Mouse (Mus musculus) ES-Bruce4 (cell line): ENCODE results near the gene Unc5cl. TPM values are rescaled to one million over a fixed set of nuclear protein-coding genes. Genes with fewer than 3 reads are reported as not detected.
A peak's percentile ranks its signal among the peaks of the same experiment; 100 is the strongest.
"Not testable (repeated sequence)": the region's sequence is repeated elsewhere in the genome, so short reads cannot be mapped to it uniquely, and the experiment has no call there.

ENCODE experiments used
- H3K27ac ChIP-seq: 2 replicates; pipeline ENCODE4 v1.5.1; 2012; ENCODE audit warnings: low read length, inconsistent platforms; ENCODE audit not compliant: insufficient read depth
- H3K27me3 ChIP-seq: 2 replicates; pipeline ENCODE4 v1.6.1; 2012; ENCODE audit warnings: mild to moderate bottlenecking, low read length, inconsistent platforms; ENCODE audit not compliant: control insufficient read depth, poor library complexity, insufficient read depth, severe bottlenecking
- H3K36me3 ChIP-seq: 2 replicates; pipeline ENCODE4 v1.6.1; 2012; ENCODE audit warnings: inconsistent platforms, mild to moderate bottlenecking, low read length, moderate library complexity; ENCODE audit not compliant: control insufficient read depth, poor library complexity, insufficient read depth, severe bottlenecking
- H3K4me1 ChIP-seq: one replicate; pipeline ENCODE4 v1.8.1; 2011; ENCODE audit warnings: low read length; ENCODE audit not compliant: control insufficient read depth, insufficient read depth
- H3K4me3 ChIP-seq: 2 replicates; pipeline ENCODE4 v1.5.1; 2011; ENCODE audit warnings: low read depth, mild to moderate bottlenecking, low read length
- H3K9ac ChIP-seq: 2 replicates; pipeline ENCODE4 v1.6.1; 2012; ENCODE audit warnings: low read depth, mild to moderate bottlenecking, inconsistent platforms; ENCODE audit not compliant: poor library complexity, severe bottlenecking
- H3K9me3 ChIP-seq: replicated peaks from 2 replicates; pipeline ENCODE4 v1.6.1; 2012; ENCODE audit warnings: mild to moderate bottlenecking, low read length, inconsistent platforms; ENCODE audit not compliant: control insufficient read depth, poor library complexity, insufficient read depth, severe bottlenecking
- CTCF ChIP-seq: IDR thresholded peaks from one replicate; pipeline ENCODE4 v1.8.1; 2011; ENCODE audit warnings: low read depth, low read length
- EP300 ChIP-seq: IDR thresholded peaks from 2 replicates; pipeline ENCODE4 v1.6.1; 2011; ENCODE audit warnings: low read depth, low read length; ENCODE audit not compliant: insufficient read depth
- POLR2A ChIP-seq: IDR thresholded peaks from one replicate; pipeline ENCODE4 v1.8.1; 2011; ENCODE audit warnings: low read length; ENCODE audit not compliant: insufficient read depth
- polyA plus RNA-seq: library from polyadenylated mRNA; stranded (reverse); fragments of >200 nt; gene quantifications from 2 replicates; pipeline ENCODE4 v1.2.4, GENCODE M21; 2011; ENCODE audit warnings: low read depth; ENCODE audit not compliant: missing spikeins, insufficient read depth, insufficient read length

Gene Unc5cl
- polyA plus RNA-seq, 1 experiment = 0.90 TPM

DNA sequence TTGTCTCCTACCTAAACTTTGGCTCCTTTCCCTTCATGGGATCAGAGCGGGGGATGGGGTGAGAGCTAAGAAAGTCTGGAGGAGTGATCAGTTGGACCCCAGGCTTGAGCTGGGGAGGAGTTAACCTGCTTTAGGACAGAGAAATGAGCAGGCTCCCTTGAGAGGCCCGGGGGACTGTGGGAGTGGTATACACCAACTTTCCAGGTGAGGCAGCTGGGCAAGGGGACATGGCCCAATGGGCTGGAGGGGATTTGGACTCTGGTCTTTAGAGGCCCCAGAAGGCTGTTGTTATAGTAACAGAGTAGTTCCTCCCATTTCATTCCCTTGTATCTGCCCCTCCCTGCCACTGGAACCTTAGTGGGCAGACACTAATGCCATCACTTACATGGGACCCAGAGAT lies 1.3 kb downstream of the Unc5cl start:
- Histone ChIP-seq H3K27me3 (no peaks in the 10 kb centered on the region), H3K27ac (no peak overlapping the region), H3K9ac (no peak overlapping the region), H3K4me1 (peaks cover 4% of the 10 kb centered on the region), H3K36me3 (no peaks in the 10 kb centered on the region), H3K4me3 (no peak overlapping the region), H3K9me3 (no peaks in the 10 kb centered on the region)
- no peak for TF ChIP-seq EP300
- TF ChIP-seq CTCF = no peak
- TF ChIP-seq POLR2A = no peak

DNA sequence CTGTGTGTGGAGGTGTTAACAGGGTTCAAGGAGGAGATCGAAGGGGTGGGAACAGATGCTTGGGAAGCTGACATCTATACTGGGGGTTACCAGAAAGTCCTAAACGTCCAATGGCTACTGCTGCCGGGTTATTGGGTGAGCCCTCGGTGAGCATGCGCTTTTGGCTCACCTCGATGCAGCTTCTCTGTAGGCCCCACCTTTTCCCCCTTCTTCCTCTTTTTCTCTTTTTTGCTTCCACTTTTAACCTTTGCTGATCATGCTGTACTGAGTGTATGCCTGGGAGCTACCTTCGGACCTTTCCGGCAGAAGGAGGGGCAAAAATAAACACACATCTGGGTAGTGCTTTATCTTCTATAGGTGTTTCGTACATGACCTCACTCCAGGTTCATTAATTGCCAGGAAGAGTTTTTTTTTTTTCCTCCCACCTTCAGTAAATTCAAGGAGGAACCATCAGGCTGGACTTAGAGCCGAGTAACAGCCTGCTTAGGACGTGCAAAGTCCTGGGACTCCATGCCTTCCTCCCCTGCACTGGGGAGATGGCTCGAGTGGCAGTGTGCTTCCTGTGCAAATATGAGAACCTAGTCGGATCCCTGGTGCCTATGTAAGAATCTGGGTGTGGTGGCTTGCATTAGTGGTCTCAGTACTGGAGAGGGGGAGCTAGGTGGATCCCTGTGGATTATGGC lies 3.4 kb downstream of the Unc5cl start:
- H3K9me3 ChIP-seq = no peaks in the 10 kb centered on the region
- no peaks in the 10 kb centered on the region for H3K4me1 ChIP-seq
- H3K27ac ChIP-seq = no peak overlapping the region
- no peak overlapping the region for H3K4me3 ChIP-seq
- no peaks in the 10 kb centered on the region for H3K27me3 ChIP-seq
- TF ChIP-seq EP300 (no peak), CTCF (no peak)
- no peaks in the 10 kb centered on the region for H3K36me3 ChIP-seq
- no peak overlapping the region for H3K9ac ChIP-seq

DNA sequence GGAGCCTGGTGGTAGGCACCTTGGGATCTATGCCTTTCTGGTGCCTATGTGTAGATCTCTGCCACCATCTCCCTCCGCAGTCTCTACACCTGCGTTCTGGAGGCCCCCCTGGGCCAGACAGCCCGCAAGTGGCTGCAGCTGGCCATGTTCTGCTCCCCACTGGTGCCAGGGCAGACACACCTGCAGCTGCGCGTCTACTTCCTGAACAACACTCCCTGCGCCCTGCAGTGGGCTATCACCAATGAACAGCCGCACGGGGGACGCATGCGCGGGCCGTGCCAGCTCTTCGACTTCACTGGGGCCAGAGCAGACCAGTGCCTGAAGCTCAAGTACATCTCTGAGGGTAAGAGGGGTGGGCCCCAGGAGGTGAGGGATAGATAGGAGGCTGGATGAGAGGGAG lies 7.4 kb downstream of the Unc5cl start:
- no peak overlapping the region for H3K27ac ChIP-seq
- no peaks in the 10 kb centered on the region for H3K4me1 ChIP-seq
- no peaks in the 10 kb centered on the region for H3K36me3 ChIP-seq
- TF ChIP-seq CTCF = no peak
- no peak for TF ChIP-seq POLR2A
- TF ChIP-seq EP300 = no peak
- no peaks in the 10 kb centered on the region for H3K9me3 ChIP-seq
- H3K27me3 ChIP-seq = no peaks in the 10 kb centered on the region
- H3K4me3 ChIP-seq = no peak overlapping the region
- H3K9ac ChIP-seq = no peak overlapping the region

DNA sequence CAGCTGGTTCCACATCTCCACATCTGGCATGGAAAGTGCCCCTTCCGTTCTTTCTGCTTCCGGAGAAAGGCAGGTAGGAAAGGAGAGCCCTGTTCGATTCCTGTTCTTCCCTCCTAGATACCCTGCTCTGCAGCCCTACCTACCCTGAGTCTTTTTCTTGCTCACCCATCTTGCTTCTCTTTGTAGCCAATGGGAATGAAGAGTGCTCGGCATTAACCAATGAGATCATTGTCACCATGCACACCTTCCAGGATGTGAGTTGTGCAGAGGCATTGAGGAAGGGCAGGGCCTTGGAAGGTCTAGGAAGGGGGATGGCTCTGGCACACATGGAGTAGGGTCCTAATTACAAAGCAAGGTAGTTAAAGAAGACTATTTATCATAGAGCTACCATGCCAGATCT lies 8.7 kb downstream of the Unc5cl start:
- H3K4me3 ChIP-seq = no peak overlapping the region
- no peaks in the 10 kb centered on the region for H3K36me3 ChIP-seq
- H3K27ac ChIP-seq = no peak overlapping the region
- no peaks in the 10 kb centered on the region for H3K27me3 ChIP-seq
- no peak overlapping the region for H3K9ac ChIP-seq
- H3K4me1 ChIP-seq = no peaks in the 10 kb centered on the region
- TF ChIP-seq EP300 (no peak), POLR2A (no peak), CTCF (no peak)
- H3K9me3 ChIP-seq = no peaks in the 10 kb centered on the region

DNA sequence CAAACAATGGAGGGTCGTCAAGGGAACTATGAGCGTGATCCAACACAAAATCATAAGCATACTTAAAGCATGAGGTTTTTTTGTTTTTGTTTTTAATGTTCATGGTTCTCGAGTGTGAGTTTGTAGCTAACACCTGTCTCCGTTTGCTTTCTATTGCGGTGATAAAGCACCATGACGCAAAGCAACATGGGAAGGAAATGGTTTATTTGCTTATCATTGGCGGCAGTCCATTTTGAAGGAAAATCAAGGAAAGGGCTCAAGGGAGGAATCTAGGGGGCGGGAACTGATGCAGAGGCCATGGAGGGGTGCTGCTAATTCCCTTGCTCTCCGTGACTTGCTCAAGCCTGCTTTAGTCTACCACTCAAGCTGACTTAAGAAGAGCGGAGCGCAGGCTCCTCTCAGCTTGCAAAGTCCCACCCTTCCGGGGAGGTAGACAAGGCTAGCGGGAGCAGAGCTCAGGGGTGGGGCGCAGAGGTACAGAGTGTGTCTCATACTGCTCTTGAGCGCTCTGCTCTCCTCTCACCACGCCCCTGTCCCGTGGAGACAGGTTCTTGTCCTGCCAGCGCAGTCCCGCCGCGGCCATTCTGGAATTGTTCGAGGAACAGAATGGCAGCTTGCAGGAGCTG lies 12.2 kb downstream of the Unc5cl start:
- Histone ChIP-seq H3K27me3 (no peaks in the 10 kb centered on the region), H3K9ac (no peak overlapping the region)
- no peak for TF ChIP-seq CTCF
- no peak for TF ChIP-seq EP300
- TF ChIP-seq POLR2A = no peak

DNA sequence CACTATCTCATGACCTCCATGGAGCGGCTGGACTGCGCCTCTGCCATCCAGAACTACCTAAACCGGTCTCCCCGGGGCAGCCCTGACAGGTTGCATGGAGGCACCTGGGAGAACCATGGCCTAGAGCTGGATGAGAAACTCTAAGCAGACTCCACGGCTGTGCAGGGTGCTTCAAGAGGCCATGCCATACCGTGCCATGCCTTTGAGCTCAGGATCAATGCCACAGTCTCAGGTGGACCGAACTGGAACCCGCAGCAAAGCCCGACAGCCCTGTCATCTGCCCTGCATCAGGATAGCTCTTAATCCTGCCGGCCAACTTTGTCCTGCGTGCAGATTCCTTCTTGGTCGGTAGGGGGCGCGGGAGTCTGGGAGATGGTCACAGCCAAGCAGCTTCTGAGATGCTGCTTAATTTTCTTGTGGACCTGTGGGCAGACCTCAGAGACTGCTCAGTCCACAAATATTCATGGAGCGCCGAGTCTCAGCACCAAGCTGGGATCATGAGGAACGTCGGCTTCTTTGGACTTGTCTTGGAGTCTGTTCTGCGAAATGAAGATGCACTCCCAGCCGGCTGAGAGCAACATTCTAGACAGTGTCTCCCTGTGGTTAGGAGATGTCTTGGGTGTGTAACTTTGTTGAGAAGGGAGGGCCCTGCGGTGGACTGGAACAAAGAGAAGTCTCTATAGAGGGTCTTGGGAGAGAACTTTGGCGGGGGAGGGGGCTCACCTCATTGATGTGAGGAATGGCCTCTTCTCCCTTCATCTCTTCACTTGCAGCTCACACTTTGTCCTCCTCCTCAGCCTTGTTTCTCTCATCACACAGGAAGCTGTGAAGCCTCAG lies 12.9 kb downstream of the Unc5cl start:
- Histone ChIP-seq H3K27me3 (no peaks in the 10 kb centered on the region), H3K4me3 (peak overlapping the region; percentile 49), H3K9ac (no peak overlapping the region), H3K36me3 (no peaks in the 10 kb centered on the region), H3K9me3 (no peaks in the 10 kb centered on the region), H3K4me1 (no peaks in the 10 kb centered on the region), H3K27ac (no peak overlapping the region)
- peak; percentile 90 for TF ChIP-seq CTCF
- no peak for TF ChIP-seq POLR2A

More for the DNA sequence above, 12.2 kb downstream of the Unc5cl start:
- Histone ChIP-seq H3K9me3 (no peaks in the 10 kb centered on the region), H3K4me1 (no peaks in the 10 kb centered on the region), H3K4me3 (peak overlapping the region; percentile 49), H3K36me3 (no peaks in the 10 kb centered on the region), H3K27ac (no peak overlapping the region)

DNA sequence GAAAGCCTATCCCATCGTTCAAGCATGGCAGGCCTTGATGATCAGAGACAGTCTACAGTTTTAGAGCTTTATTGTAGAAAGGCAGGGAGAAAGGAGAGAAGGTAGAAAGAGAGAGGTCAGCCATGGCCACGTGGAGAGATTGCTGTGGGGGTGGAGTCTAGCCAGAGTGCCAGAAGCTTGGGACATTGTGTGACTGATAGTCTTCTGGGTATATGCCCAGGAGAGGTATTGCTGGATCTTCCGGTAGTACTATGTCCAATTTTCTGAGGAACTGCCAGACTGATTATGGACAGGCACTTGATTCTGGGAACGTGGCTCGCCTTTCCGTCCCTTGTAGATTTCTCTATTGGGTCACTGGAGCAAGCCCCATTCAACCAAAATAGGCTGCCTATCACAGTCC lies 19.6 kb downstream of the Unc5cl start:
- H3K9me3 ChIP-seq, H3K4me1 ChIP-seq, H3K4me3 ChIP-seq, H3K27ac ChIP-seq, H3K27me3 ChIP-seq, H3K9ac ChIP-seq, H3K36me3 ChIP-seq: not testable (repeated sequence)
